Mouse (Mus musculus) embryonic facial prominence, embryonic 12.5 days (tissue): ENCODE results near the gene Ago3. TPM values are rescaled to one million over a fixed set of nuclear protein-coding genes. Genes with fewer than 3 reads are reported as not detected.

Experiments used
- ATAC-seq: fragments of 200-750 bp; cut with Nextera tagmentation; 2 replicates; pipeline ENCODE4 v1.8.0; 2017; ENCODE audit not compliant: insufficient number of reproducible peaks, insufficient read depth, low FRiP score, low TSS enrichment
- H3K27ac ChIP-seq: fragments of 300-500 bp; sonication (generic); 2 replicates; pipeline ENCODE4 v1.5.1; 2016; ENCODE audit warnings: mild to moderate bottlenecking
- H3K27me3 ChIP-seq: fragments of 300-500 bp; sonication (generic); 2 replicates; pipeline ENCODE4 v1.6.1; 2016; ENCODE audit warnings: mild to moderate bottlenecking, moderate library complexity
- H3K36me3 ChIP-seq: fragments of 300-500 bp; sonication (generic); 2 replicates; pipeline ENCODE4 v1.6.1; 2016; ENCODE audit warnings: mild to moderate bottlenecking
- H3K4me1 ChIP-seq: fragments of 300-500 bp; sonication (generic); 2 replicates; pipeline ENCODE4 v1.6.1; 2016
- H3K4me2 ChIP-seq: fragments of 300-500 bp; sonication (generic); replicated peaks from 2 replicates; pipeline ENCODE4 v1.6.1; 2016; ENCODE audit warnings: mild to moderate bottlenecking, moderate library complexity
- H3K4me3 ChIP-seq: fragments of 300-500 bp; sonication (generic); 2 replicates; pipeline ENCODE4 v1.5.1; 2016; ENCODE audit warnings: mild to moderate bottlenecking
- H3K9ac ChIP-seq: fragments of 300-500 bp; sonication (generic); 2 replicates; pipeline ENCODE4 v1.6.1; 2016; ENCODE audit warnings: mild to moderate bottlenecking, moderate library complexity
- H3K9me3 ChIP-seq: fragments of 300-500 bp; sonication (generic); 2 replicates; pipeline ENCODE4 v1.6.1; 2016; ENCODE audit warnings: mild to moderate bottlenecking, moderate library complexity
- WGBS: fragments of 180-500 bp; shearing (Covaris S2); methylation state at CpG from one replicate; pipeline ENCODE4 v1.1.7; 2016; 5-methylcytosine and 5-hydroxymethylcytosine counted together
- polyA plus RNA-seq: library from polyadenylated mRNA; unstranded; fragments of >200 nt; fragmentation: Nextera tagmentation; extraction: Ambion mirVana; gene quantifications from 2 replicates; pipeline ENCODE4 v1.2.1, GENCODE M21; 2016

The Ago3 gene
- polyA plus RNA-seq, 1 experiment from 2014 or later: 19.3 TPM

DNA sequence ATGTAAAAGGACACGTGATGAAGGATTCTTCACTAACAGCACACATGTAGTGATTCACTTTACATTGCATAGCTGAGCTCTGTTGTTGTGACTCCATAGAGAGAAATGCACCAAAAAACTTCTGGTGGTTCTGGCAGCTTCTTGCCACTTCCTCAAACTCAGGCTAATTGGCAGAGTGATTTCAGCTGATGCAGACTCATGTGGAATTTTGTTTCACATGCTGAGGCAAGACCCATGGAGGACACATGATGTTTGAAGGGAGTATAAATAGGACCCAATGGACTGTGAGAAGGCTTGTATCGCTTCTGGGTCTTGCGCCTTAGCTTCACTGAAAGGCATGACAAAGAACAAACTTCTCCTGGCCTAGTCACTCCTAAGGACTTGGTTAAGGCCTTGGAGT lies 16.8 kb downstream of the Ago3 start:
- Histone ChIP-seq H3K4me2 (no peak overlapping the region), H3K27me3 (no peaks in the 10 kb centered on the region), H3K36me3 (no peaks in the 10 kb centered on the region; the same call in 1 of the 2 replicates), H3K27ac (no peak overlapping the region), H3K9me3 (no peaks in the 10 kb centered on the region), H3K4me3 (no peak overlapping the region), H3K9ac (no peak overlapping the region), H3K4me1 (no peaks in the 10 kb centered on the region)
- 93% methylated on average over 3 of the region's 3 CpGs for WGBS
- ATAC-seq: no peak

GRCm38 (mm10) chr4:126371497-126371896 lies 57.9 kb downstream of the Ago3 start:
- Histone ChIP-seq H3K4me1 (no peaks in the 10 kb centered on the region), H3K9me3 (no peaks in the 10 kb centered on the region), H3K27me3 (no peaks in the 10 kb centered on the region), H3K4me3 (no peak overlapping the region), H3K27ac (no peak overlapping the region), H3K36me3 (peaks cover 15% of the 10 kb centered on the region), H3K4me2 (no peak overlapping the region), H3K9ac (no peak overlapping the region)
- WGBS: 93% methylated on average over 9 of the region's 9 CpGs
- no peak for ATAC-seq

GRCm38 (mm10) chr4:126360069-126360468 lies 69.3 kb downstream of the Ago3 start:
- 98% methylated on average over 1 of the region's 1 CpGs for WGBS

GRCm38 (mm10) chr4:126343451-126343850 lies 85.9 kb downstream of the Ago3 start:
- Histone ChIP-seq H3K36me3 (peaks cover 22% of the 10 kb centered on the region), H3K27me3 (no peaks in the 10 kb centered on the region), H3K4me1 (no peaks in the 10 kb centered on the region), H3K27ac (no peak overlapping the region), H3K4me2 (no peak overlapping the region), H3K9ac (no peak overlapping the region), H3K9me3 (no peaks in the 10 kb centered on the region), H3K4me3 (no peak overlapping the region)
- 66% methylated on average over 4 of the region's 4 CpGs for WGBS
- no peak for ATAC-seq

More at GRCm38 (mm10) chr4:126360069-126360468, 69.3 kb downstream of the Ago3 start:
- H3K9ac ChIP-seq: no peak overlapping the region
- H3K4me2 ChIP-seq: no peak overlapping the region
- peaks cover 46% of the 10 kb centered on the region for H3K36me3 ChIP-seq
- no peaks in the 10 kb centered on the region for H3K27me3 ChIP-seq
- no peaks in the 10 kb centered on the region for H3K9me3 ChIP-seq
- H3K27ac ChIP-seq: no peak overlapping the region
- no peak overlapping the region for H3K4me3 ChIP-seq
- no peak for ATAC-seq
- H3K4me1 ChIP-seq: no peaks in the 10 kb centered on the region

- Histone ChIP-seq H3K36me3 (0 out of 2 replicates have a peak, but pooled peaks cover under 1% of the 10 kb centered on the region), H3K27me3 (no peaks in the 10 kb centered on the region), H3K9me3 (no peaks in the 10 kb centered on the region), H3K4me1 (no peaks in the 10 kb centered on the region), H3K27ac (no peak overlapping the region), H3K4me3 (no peak overlapping the region), H3K9ac (no peak overlapping the region), H3K4me2 (no peak overlapping the region)
- no peak for ATAC-seq
- 48% methylated on average over 4 of the region's 4 CpGs for WGBS
Observed at GRCm38 (mm10) chr4:126339461-126339860, 89.9 kb downstream of the Ago3 start.

DNA sequence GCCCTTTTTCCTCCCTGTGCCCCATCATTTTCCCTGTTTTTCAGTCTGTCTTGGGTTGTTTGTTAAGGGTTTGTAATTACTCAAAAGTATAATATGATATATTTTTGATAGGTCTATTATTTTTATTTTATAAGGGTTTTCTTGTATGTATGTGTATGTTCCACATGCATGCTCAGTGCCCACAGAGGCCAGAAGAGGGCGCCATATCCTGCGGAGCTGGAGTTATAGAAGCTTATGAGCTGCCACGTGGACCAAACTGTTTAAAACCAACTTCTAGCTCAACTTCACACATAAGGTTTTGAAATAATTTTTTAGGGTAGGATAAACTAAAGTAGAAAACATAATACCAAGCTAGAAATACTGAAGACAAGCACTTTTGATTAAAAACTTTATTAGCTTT lies 97.0 kb downstream of the Ago3 start:
- Histone ChIP-seq H3K27ac (no peak overlapping the region), H3K4me2 (no peak overlapping the region), H3K9me3 (no peaks in the 10 kb centered on the region), H3K9ac (no peak overlapping the region), H3K4me3 (no peak overlapping the region), H3K36me3 (no peaks in the 10 kb centered on the region), H3K27me3 (no peaks in the 10 kb centered on the region), H3K4me1 (no peaks in the 10 kb centered on the region)
- WGBS: 48% methylated on average over 3 of the region's 3 CpGs
- no peak for ATAC-seq

DNA sequence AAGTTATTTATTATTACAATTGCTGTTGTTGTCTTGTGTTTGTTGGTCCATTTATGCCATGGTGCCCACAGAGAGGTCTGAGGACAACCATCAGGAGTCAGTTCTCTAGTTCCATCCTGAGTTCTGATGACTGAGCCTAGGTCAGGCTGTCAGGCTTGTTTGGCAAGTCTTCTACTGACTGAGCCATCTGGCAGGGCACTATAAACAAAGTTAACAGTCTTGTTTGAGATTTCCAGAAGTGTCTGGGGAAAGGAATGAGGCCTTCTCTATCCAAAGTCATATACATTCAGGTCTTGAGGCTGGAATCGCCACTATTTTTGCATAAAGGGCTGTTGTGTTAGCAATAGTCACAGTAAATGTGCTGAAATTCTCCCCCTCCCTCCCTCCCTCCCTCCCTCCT lies 97.6 kb downstream of the Ago3 start:
- Histone ChIP-seq H3K36me3 (no peaks in the 10 kb centered on the region), H3K4me1 (no peaks in the 10 kb centered on the region), H3K4me2 (no peak overlapping the region), H3K4me3 (no peak overlapping the region), H3K27ac (no peak overlapping the region), H3K27me3 (no peaks in the 10 kb centered on the region), H3K9me3 (no peaks in the 10 kb centered on the region), H3K9ac (no peak overlapping the region)
- 72% methylated on average over 1 of the region's 1 CpGs for WGBS
- ATAC-seq: no peak

DNA sequence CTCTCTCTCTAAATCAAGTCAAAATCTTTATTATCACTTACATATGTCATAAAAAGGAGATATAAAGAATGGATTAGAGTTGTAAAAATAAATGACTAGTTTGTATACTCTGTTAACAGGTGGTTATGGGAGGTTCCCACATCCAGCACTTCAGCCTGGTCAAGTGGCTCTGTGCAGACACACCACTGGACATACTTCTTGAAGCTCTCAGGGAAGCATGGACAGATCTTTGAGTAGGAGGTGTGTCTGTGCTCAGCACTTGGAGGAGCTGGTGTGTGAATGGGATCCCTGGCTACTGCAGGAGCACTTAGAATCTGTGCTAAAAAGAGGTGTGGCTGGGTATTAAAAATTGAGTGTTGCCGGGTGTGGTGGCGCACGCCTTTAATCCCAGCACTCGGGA lies 99.1 kb downstream of the Ago3 start:
- Histone ChIP-seq H3K9me3 (no peaks in the 10 kb centered on the region), H3K36me3 (no peaks in the 10 kb centered on the region), H3K4me1 (peaks cover 4% of the 10 kb centered on the region; the same call in 1 of the 2 replicates), H3K27ac (no peak overlapping the region), H3K27me3 (peaks cover 3% of the 10 kb centered on the region; the same call in 1 of the 2 replicates), H3K4me2 (no peak overlapping the region), H3K9ac (no peak overlapping the region), H3K4me3 (no peak overlapping the region)
- ATAC-seq: no peak
- WGBS: 96% methylated on average over 4 of the region's 4 CpGs

- no peak overlapping the region for H3K4me3 ChIP-seq
- no peak for ATAC-seq
- WGBS: 22% methylated on average over 6 of the region's 6 CpGs
Observed at GRCm38 (mm10) chr4:126326036-126326435, 103.3 kb downstream of the Ago3 start.

GRCm38 (mm10) chr4:126325281-126325861 lies 104.0 kb downstream of the Ago3 start, which contains the start of gene Tekt2:
TSS of gene Tekt2 (minus strand) at chr4:126325688.
- peak within 1 kb of the TSS; percentile 11; the same call in 1 of the 2 replicates for H3K4me3 ChIP-seq
- H3K27ac ChIP-seq: no peak within 1 kb of the TSS; the same call in 1 of the 2 replicates
- H3K36me3 ChIP-seq: no peaks in the 10 kb centered on the region
- no peak within 1 kb of the TSS; the same call in 1 of the 2 replicates for H3K9ac ChIP-seq
- peaks cover 20% of the 10 kb centered on the region for H3K4me1 ChIP-seq
- no peaks in the 10 kb centered on the region for H3K9me3 ChIP-seq
- H3K27me3 ChIP-seq: peaks cover 32% of the 10 kb centered on the region
- peak within 1 kb of the TSS; percentile 45 for H3K4me2 ChIP-seq
- no peak for ATAC-seq
- 8% methylated on average over 23 of the region's 23 CpGs for WGBS

More at GRCm38 (mm10) chr4:126326036-126326435, 103.3 kb downstream of the Ago3 start:
- H3K9me3 ChIP-seq: no peaks in the 10 kb centered on the region
- H3K27ac ChIP-seq: no peak overlapping the region
- no peak overlapping the region for H3K9ac ChIP-seq
- H3K4me1 ChIP-seq: peaks cover 14% of the 10 kb centered on the region; the same call in 1 of the 2 replicates
- no peak overlapping the region for H3K4me2 ChIP-seq
- peaks cover 32% of the 10 kb centered on the region for H3K27me3 ChIP-seq
- H3K36me3 ChIP-seq: no peaks in the 10 kb centered on the region

DNA sequence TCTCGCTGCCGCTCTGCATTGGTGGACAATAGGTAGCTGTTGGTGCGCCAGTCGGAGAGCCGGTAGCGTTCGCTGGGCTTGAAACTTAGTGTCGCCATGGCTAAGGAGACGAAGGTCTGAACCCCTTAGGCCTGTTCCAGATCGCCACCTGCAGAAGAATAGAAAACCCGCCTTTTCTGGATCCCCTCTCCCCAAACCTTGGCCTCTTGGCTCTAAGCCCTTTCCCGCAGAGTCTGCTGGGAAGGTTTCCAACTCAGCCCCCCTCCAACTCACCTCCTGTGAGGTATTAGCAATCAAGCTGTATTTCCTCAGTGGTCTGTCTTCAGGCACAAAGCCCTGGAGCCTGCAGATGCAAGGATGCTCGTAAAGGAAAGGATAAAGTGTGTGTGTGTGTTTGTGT lies 104.5 kb downstream of the Ago3 start:
- Histone ChIP-seq H3K4me1 (peaks cover 25% of the 10 kb centered on the region), H3K4me3 (no peak overlapping the region), H3K4me2 (peak overlapping the region; percentile 45), H3K27me3 (peaks cover 32% of the 10 kb centered on the region), H3K36me3 (no peaks in the 10 kb centered on the region), H3K27ac (no peak overlapping the region), H3K9me3 (no peaks in the 10 kb centered on the region), H3K9ac (no peak overlapping the region; the same call in 1 of the 2 replicates)
- WGBS: 20% methylated on average over 13 of the region's 13 CpGs
- ATAC-seq: no peak

- 96% methylated on average over 13 of the region's 13 CpGs for WGBS
- Histone ChIP-seq H3K4me3 (no peak overlapping the region), H3K27ac (no peak overlapping the region), H3K27me3 (peaks cover 32% of the 10 kb centered on the region), H3K4me1 (peaks cover 27% of the 10 kb centered on the region), H3K4me2 (no peak overlapping the region), H3K36me3 (peaks cover 9% of the 10 kb centered on the region), H3K9ac (no peak overlapping the region), H3K9me3 (no peaks in the 10 kb centered on the region)
- no peak for ATAC-seq
Observed at GRCm38 (mm10) chr4:126322646-126323045, 106.7 kb downstream of the Ago3 start.
